Mouse (Mus musculus) midbrain, embryonic 14.5 days (tissue): ENCODE measurements around the gene Spata2. TPM values are rescaled to one million over a fixed set of nuclear protein-coding genes. Genes with fewer than 3 reads are reported as not detected.

ENCODE experiments used
- ATAC-seq: fragments of 200-750 bp; cut with Nextera tagmentation; 2 replicates; pipeline ENCODE4 v1.8.0; 2017; ENCODE audit warnings: moderate number of reproducible peaks, moderate library complexity; ENCODE audit not compliant: low FRiP score, low TSS enrichment
- DNase-seq: peaks from one replicate; pipeline ENCODE4 v3.0.0-alpha.2; 2015
- H3K27ac ChIP-seq: fragments of 300-500 bp; sonication (generic); replicated peaks from 2 replicates; pipeline ENCODE4 v1.5.1; 2014; ENCODE audit warnings: mild to moderate bottlenecking, low read depth, low read length, moderate library complexity
- H3K27me3 ChIP-seq: fragments of 300-500 bp; sonication (generic); 2 replicates; pipeline ENCODE4 v1.6.1; 2014; ENCODE audit warnings: low read length, control low read depth, mixed read lengths; ENCODE audit not compliant: control insufficient read depth, insufficient read depth
- H3K36me3 ChIP-seq: fragments of 300-500 bp; sonication (generic); 2 replicates; pipeline ENCODE4 v1.6.1; 2014; ENCODE audit warnings: low read length, control low read depth; ENCODE audit not compliant: control insufficient read depth, insufficient read depth
- H3K4me1 ChIP-seq: fragments of 300-500 bp; sonication (generic); 2 replicates; pipeline ENCODE4 v1.6.1; 2014; ENCODE audit warnings: mild to moderate bottlenecking, antibody characterized with exemption, low read length, control low read depth; ENCODE audit not compliant: control insufficient read depth, insufficient read depth
- H3K4me2 ChIP-seq: fragments of 300-500 bp; sonication (generic); 2 replicates; pipeline ENCODE4 v1.6.1; 2014; ENCODE audit warnings: mild to moderate bottlenecking, low read length, moderate library complexity
- H3K4me3 ChIP-seq: fragments of 300-500 bp; sonication (generic); replicated peaks from 2 replicates; pipeline ENCODE4 v1.5.1; 2014; ENCODE audit warnings: low read depth, low read length
- H3K9ac ChIP-seq: fragments of 300-500 bp; sonication (generic); replicated peaks from 2 replicates; pipeline ENCODE4 v1.6.1; 2014; ENCODE audit warnings: mild to moderate bottlenecking, low read length, moderate library complexity
- H3K9me3 ChIP-seq: fragments of 300-500 bp; sonication (generic); 2 replicates; pipeline ENCODE4 v1.6.1; 2016; ENCODE audit warnings: low read length, control low read depth, mixed read lengths; ENCODE audit not compliant: control insufficient read depth
- WGBS: fragments of 180-500 bp; shearing (Covaris S2); extraction: QIAGEN DNeasy Blood & Tissue Kit; methylation state at CpG from one replicate; pipeline ENCODE4 v1.1.7; 2014; 5-methylcytosine and 5-hydroxymethylcytosine counted together
- polyA plus RNA-seq: library from polyadenylated mRNA; unstranded; fragments of >200 nt; fragmentation: Nextera tagmentation; extraction: Ambion mirVana; gene quantifications from 2 replicates; pipeline ENCODE4 v1.2.1, GENCODE M21; 2014

The Spata2 gene
- polyA plus RNA-seq, 1 experiment from 2014 or later = 29.9 TPM

DNA sequence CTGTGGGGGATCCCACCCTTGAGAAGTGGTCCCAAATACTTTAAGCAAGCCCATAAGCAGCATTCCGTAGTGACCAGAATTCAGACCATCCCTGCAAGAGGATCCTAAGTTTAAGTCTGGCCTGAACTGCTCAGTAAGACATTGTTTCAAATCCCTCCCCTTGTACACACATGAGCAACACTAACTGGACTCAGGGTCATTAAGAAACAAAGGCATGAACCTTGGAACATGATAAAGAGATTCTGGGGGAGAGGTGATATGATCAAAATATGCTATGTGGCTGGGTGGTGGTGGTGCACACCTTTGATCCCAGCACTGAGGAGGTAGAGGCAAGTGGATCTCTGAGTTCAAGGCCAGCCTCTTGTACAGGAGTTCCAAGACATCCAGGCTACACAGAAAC, 13.2 kb downstream of the Spata2 start:
- ATAC-seq (no peak), DNase-seq (no peak)
- H3K4me1 ChIP-seq = peaks cover 16% of the 10 kb centered on the region
- no peaks in the 10 kb centered on the region for H3K27me3 ChIP-seq
- H3K9ac ChIP-seq = no peak overlapping the region
- H3K36me3 ChIP-seq = peaks cover 41% of the 10 kb centered on the region
- WGBS = 97% methylated on average over 1 of the region's 1 CpGs
- H3K9me3 ChIP-seq = no peaks in the 10 kb centered on the region
- no peak overlapping the region for H3K4me3 ChIP-seq
- no peak overlapping the region for H3K27ac ChIP-seq
- H3K4me2 ChIP-seq = no peak overlapping the region

DNA sequence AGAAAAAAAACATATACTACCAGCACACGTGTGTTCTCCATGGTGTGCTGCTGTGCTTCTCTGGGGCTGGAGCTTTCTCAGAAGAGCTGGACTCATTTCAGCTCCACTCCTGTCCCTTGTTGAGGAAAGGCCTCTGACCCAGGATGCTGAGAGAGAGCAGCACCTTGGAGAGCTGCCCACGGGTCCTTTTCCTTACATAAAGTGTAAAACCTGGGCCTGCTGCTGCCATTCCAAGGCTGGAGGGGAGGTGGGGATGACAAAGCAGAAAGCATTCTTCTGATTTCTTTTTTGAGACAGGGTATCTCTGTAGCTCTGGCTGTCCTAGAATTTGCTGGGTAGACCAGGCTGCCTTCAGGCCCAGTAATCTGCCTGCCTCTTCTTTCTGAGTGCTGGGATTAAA, 14.6 kb downstream of the Spata2 start:
- Histone ChIP-seq H3K4me2 (no peak overlapping the region), H3K27me3 (no peaks in the 10 kb centered on the region), H3K9me3 (no peaks in the 10 kb centered on the region), H3K36me3 (peaks cover 41% of the 10 kb centered on the region), H3K4me3 (no peak overlapping the region), H3K4me1 (peaks cover 16% of the 10 kb centered on the region), H3K9ac (no peak overlapping the region), H3K27ac (no peak overlapping the region)
- DNase-seq (no peak), ATAC-seq (no peak)
- 46% methylated on average over 2 of the region's 2 CpGs for WGBS

- WGBS = 67% methylated on average over 4 of the region's 4 CpGs
- Histone ChIP-seq H3K27me3 (no peaks in the 10 kb centered on the region), H3K9me3 (no peaks in the 10 kb centered on the region), H3K4me1 (peaks cover 16% of the 10 kb centered on the region), H3K36me3 (peaks cover 43% of the 10 kb centered on the region), H3K27ac (peak overlapping the region; percentile 75), H3K4me3 (no peak overlapping the region), H3K9ac (no peak overlapping the region), H3K4me2 (no peak overlapping the region)
- DNase-seq (no peak), ATAC-seq (no peak)
These were observed 15.9 kb downstream of the Spata2 start for GRCm38 (mm10) chr2:167476762-167477161.

DNA sequence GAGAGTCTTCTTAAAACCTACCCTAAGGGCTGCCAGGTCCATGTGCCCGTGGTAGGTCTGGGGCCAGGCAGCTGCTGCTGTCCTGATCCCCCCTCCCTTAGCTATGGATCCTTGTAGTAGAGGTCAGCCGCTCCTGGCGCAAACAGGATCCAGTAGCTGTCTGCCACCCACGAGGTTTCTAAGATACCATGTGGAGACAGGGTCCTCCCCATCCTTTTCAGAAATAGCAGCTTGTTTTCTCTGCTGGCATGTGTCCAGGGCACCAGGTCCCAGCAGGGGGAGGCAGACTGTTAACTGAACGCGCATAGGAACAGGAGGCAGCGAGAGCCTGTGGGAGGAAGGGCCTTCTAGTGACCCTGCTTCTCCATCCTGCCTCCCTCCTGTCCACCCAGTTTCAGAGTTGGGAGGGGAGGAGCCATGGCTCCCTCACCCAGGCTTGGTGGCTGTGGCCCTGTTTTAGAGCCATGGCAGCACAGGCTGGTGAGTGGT, 16.4 kb downstream of the Spata2 start:
- Histone ChIP-seq H3K4me3 (no peak overlapping the region), H3K36me3 (peaks cover 48% of the 10 kb centered on the region), H3K4me1 (peaks cover 16% of the 10 kb centered on the region), H3K27me3 (no peaks in the 10 kb centered on the region), H3K9me3 (no peaks in the 10 kb centered on the region), H3K27ac (peak overlapping the region; percentile 75), H3K9ac (peak overlapping the region; percentile 34; the same call in 1 of the 2 replicates), H3K4me2 (no peak overlapping the region)
- 16% methylated on average over 7 of the region's 7 CpGs for WGBS
- ATAC-seq = peak; percentile 63; the same call in 1 of the 2 replicates
- DNase-seq = peak; percentile 81

- Histone ChIP-seq H3K4me3 (no peak overlapping the region), H3K27ac (peak overlapping the region; percentile 75), H3K9me3 (no peaks in the 10 kb centered on the region), H3K4me1 (peaks cover 16% of the 10 kb centered on the region), H3K27me3 (no peaks in the 10 kb centered on the region), H3K36me3 (peaks cover 52% of the 10 kb centered on the region), H3K4me2 (no peak overlapping the region), H3K9ac (peak overlapping the region; percentile 34; the same call in 1 of the 2 replicates)
- 87% methylated on average over 5 of the region's 5 CpGs for WGBS
- DNase-seq = no peak
- ATAC-seq = no peak
These were observed 17.1 kb downstream of the Spata2 start for GRCm38 (mm10) chr2:167475596-167475995.

GRCm38 (mm10) chr2:167474218-167474617, 18.5 kb downstream of the Spata2 start:
- Histone ChIP-seq H3K4me3 (no peak overlapping the region), H3K4me1 (peaks cover 16% of the 10 kb centered on the region), H3K27ac (no peak overlapping the region), H3K27me3 (no peaks in the 10 kb centered on the region), H3K9me3 (no peaks in the 10 kb centered on the region), H3K9ac (no peak overlapping the region), H3K36me3 (peaks cover 63% of the 10 kb centered on the region), H3K4me2 (no peak overlapping the region)
- WGBS = 93% methylated on average over 6 of the region's 6 CpGs
- no peak for ATAC-seq
- DNase-seq = no peak

DNA sequence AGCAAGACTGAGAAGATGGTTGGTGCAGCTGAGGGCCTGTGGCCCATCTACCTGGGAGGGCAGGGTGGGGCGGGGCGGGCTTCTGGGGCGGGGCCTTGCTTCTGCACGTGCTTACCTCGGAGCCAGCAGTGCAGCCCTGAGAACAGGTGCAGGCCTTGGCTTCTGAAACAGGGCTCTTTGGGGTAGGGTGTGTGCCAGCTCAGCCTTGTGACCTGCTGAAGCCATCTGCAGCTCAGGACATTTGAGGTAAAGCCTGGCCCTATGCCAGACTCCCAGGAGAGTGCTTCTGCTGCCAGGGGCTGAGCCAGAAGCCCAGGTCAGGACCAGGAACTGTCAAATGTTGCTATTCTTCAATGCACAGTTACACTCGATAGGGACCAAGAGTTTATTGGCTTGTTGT, 21.1 kb downstream of the Spata2 start:
- H3K4me2 ChIP-seq = no peak overlapping the region
- no peak overlapping the region for H3K9ac ChIP-seq
- ATAC-seq = no peak
- no peaks in the 10 kb centered on the region for H3K27me3 ChIP-seq
- no peak overlapping the region for H3K27ac ChIP-seq
- DNase-seq = no peak
- H3K36me3 ChIP-seq = peaks cover 76% of the 10 kb centered on the region
- H3K4me1 ChIP-seq = peaks cover 12% of the 10 kb centered on the region
- WGBS = 92% methylated on average over 6 of the region's 6 CpGs
- H3K9me3 ChIP-seq = no peaks in the 10 kb centered on the region
- H3K4me3 ChIP-seq = no peak overlapping the region

- Histone ChIP-seq H3K9me3 (no peaks in the 10 kb centered on the region), H3K27me3 (no peaks in the 10 kb centered on the region), H3K4me3 (no peak overlapping the region), H3K9ac (no peak overlapping the region), H3K27ac (no peak overlapping the region), H3K4me2 (no peak overlapping the region), H3K4me1 (peaks cover 2% of the 10 kb centered on the region; the same call in 1 of the 2 replicates), H3K36me3 (peaks cover 86% of the 10 kb centered on the region)
- 95% methylated on average over 3 of the region's 3 CpGs for WGBS
- DNase-seq (no peak), ATAC-seq (no peak)
These were observed 22.1 kb downstream of the Spata2 start for GRCm38 (mm10) chr2:167470611-167471010.

GRCm38 (mm10) chr2:167468444-167468843, 24.2 kb downstream of the Spata2 start:
- ATAC-seq = no peak
- WGBS = 87% methylated on average over 6 of the region's 6 CpGs
- H3K36me3 ChIP-seq = peaks cover 78% of the 10 kb centered on the region

More at GRCm38 (mm10) chr2:167468444-167468843, 24.2 kb downstream of the Spata2 start:
- Histone ChIP-seq H3K9me3 (no peaks in the 10 kb centered on the region), H3K9ac (no peak overlapping the region), H3K4me3 (no peak overlapping the region), H3K4me2 (no peak overlapping the region), H3K27ac (no peak overlapping the region), H3K27me3 (no peaks in the 10 kb centered on the region), H3K4me1 (no peaks in the 10 kb centered on the region)
- DNase-seq = no peak
